Mouse (Mus musculus): ENCODE measurements around the gene Shpk.

The Shpk gene

DNA sequence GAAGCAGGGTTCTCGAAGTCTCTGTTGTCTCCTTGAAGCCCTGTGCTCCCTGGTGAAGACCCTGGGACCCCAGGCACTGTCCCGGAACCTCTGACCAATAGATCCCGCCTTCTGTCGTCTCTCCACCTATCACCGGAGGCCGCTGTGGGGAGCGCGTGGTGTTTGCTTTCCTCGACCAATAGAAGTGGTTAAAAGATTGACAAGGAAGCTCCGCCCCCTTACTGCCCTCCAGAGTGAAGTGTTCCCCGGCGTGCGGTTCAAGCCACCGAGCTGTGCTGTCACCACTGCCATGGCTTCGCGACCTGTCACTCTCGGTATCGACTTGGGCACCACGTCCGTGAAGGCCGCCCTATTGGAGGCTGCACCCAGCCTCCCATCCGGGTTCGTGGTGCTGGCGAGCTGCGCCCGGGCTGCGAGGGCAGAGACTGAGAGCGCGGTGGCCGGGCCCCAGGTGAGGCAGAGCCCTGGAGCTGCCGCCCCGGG, at the start of gene Shpk:
Shpk (plus strand) TSS at position 231 of the 483 bp plus-strand sequence.
- DNase-seq (ENCODE audit: extremely low spot score, low read depth, low spot score), result peak; percentile 80

DNA sequence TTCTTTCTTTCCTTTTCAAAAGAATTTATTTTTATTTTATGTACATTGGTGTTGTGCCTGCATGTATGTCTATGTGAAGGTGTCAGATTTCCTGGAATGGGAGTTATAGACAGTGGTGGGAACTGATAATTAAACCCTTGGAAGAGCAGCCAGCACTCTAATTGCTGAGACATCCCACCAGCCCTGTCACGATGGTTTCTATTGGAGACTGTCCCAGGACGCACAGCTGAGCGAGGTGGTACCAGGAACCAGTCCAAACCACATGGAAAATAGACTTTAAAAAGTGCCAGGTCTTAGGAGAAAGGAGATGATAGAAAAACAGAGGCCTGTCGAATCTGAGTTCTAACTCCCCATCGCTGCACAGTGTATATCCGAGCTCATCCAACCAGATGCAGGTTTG, 44.2 kb upstream of the Shpk start:
- no peak for DNase-seq (ENCODE audit: extremely low spot score, low read depth, low spot score)

DNA sequence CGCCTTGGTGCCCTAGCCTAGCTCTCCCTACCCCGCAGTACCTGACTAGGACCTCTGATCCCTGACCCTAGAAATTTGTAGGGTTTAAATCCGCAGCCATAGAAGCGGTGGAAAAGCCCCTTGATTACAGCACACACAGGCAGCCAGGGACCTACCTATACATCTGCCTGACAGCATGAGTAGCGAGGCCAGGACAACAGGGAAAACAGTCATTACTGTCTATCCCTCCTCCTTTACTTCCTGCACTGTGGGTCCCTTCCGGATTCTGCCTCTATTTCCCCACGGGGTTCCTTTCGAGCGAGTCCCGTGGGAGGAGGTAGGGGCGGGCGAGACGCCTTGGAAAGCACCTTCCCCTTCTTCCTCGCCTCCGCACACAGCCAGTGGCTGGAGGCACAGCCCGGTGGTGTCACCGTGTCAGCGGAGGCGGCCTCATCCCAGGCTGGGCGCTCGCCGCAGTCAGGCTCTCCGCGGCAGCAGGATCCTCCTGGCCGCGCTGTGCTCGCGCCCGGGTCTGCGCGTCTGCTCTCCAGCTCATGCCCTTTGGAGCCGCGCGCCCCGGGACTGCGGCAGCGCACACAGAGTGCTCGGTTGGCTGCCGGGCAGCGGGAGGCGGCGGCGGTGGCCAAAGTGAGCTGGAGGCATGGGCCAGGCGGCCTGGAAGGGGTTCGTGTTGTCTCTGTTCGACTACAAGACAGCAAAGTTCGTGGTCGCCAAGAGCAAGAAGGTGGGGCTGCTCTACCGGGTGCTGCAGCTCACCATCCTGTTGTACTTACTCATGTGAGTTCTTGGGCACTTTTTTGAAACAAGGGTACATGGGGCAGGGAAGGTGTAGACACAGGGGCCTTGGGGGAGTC, 39.1 kb upstream of the Shpk start, which contains the start of gene P2rx5:
P2rx5 (plus strand) TSS at position 465 of the 854 bp plus-strand sequence.
- DNase-seq (ENCODE audit: extremely low spot score, low read depth, low spot score), result no peak

DNA sequence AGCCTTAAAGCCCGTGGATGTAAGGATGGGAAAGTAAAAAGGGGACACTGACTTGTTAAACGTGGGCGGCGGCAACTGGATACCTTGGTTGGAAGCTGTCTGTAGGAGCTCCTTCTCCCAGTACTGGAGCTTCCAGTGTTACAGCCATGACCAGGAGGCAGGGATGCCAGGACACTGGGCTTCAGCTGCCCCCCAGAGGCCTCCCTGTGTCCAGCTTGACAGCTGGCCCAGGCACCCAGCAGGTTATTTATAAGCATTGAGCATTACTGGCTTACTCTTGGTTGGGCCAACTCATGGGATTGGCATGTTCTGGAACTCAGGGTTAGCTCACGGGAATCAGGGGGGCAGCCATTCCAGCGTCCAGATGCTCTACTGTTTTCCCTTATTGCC, 38.5 kb upstream of the Shpk start:
- no peak for DNase-seq (ENCODE audit: extremely low spot score, low read depth, low spot score)

DNA sequence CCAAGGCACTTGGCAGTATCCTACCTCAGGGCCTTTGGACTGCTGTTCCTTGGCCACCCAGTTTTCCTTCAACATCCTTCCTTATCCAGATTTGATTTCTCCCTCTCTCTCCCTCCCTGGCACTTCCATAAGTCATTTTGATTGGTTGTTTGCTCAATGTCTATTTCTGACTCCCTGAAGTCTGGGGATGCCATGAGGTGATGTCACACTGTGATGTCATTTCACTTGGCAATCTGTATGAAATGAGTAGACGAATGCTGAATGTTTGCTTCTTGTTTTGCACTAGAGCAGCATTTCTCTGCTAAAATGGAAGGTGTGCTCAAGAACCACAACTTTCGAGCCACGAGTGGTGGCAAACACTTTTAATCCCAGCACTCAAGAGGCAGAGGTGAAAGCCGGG, 37.6 kb upstream of the Shpk start:
- DNase-seq (ENCODE audit: extremely low spot score, low read depth, low spot score), result no peak

DNA sequence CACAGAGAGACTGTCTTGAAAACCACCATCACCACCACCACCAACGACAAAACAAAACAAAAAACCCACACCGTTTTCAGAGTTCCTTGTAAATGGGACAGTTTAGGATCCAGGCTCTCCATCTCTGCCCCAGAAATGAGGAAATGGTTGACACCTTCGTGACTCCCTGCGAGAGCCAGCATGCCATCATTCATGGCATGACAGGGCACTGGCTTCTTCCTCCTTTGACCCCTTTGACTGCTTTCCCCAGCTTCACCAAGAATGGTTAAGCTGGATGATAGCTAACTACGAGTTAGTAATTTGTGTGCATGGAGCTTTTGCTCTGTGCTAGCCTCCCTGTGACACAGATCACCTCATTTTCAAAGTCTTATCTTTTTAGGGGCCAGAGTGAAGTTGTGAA, 37.0 kb upstream of the Shpk start:
- DNase-seq (ENCODE audit: extremely low spot score, low read depth, low spot score), result no peak

DNA sequence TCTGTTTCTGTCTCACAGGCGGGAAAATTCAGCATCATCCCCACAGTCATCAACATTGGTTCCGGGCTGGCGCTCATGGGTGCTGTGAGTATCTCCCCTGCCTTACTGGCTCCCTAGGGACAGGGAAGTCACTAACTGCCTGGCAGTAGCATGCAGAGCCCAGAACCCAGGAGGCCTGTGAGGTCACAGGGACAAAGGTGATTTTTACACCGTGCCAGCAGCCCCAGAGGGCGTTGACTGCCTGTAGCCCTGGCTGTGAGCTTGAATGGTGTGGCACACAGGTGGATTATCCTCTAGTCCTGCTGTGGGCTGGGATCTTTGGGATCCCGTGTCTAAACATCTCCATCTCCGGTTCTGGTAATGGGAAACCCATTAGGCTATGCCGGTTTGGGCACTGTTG, 31.2 kb upstream of the Shpk start:
- no peak for DNase-seq (ENCODE audit: extremely low spot score, low read depth, low spot score)

DNA sequence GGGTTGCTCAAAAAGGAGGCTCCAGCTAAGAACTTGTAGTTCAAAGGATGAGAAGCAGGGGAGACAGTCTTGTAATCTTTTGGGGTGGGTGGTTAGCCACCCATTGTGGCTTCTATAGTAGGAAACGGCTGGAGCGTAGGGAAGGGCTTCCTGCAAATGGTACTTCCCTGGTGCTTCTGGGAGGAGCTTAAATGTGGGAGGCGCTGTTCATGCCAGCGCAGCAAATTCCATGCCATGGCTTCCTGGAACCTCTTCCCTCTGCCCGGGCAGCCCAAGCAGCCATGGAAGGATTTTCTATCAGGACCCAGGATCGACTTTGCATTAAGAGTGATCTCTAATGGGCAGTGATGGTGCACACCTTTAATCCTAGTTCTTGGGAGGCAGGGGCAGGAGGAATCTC, 30.7 kb upstream of the Shpk start:
- DNase-seq (ENCODE audit: extremely low spot score, low read depth, low spot score), result no peak

DNA sequence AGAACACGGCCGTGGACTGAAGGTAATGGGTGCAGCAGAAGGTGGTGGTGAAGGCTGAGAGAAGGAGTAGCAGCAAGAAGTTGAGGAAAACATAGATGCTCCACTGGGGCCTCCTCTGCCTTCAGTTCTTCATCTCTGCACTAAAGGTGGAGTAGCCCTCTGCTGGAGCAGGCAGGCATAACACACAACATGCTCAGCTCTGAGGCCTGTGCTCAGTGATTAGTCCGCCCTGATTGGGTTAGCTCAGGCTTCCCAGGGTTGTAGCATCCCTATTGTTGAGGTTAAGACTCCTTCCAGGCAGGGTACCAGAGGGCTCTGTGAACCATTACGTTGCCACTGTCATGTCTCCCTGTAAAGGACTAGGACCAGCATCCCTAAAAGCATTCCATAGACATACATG, 30.0 kb upstream of the Shpk start:
- DNase-seq (ENCODE audit: extremely low spot score, low read depth, low spot score), result no peak

DNA sequence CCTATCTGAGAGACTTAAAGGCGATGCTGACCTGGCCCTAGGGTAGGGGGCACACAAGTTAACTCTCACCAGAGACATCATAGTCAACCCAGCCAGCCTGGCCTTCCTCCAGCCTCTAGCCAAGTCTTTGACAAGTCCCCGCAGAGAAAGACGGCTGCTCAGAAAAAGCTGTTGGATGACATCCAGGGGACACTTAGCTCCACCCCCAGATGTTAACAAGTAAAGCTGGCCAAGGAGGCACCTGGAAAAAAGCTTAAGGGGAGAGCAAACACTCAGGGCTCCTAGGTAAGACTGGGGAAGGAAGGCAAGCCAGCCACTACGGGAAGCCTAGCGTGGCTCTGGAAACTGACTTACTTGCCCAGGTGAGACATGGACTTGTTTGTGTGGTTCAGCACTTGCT, 27.1 kb upstream of the Shpk start:
- DNase-seq (ENCODE audit: extremely low spot score, low read depth, low spot score), result no peak

DNA sequence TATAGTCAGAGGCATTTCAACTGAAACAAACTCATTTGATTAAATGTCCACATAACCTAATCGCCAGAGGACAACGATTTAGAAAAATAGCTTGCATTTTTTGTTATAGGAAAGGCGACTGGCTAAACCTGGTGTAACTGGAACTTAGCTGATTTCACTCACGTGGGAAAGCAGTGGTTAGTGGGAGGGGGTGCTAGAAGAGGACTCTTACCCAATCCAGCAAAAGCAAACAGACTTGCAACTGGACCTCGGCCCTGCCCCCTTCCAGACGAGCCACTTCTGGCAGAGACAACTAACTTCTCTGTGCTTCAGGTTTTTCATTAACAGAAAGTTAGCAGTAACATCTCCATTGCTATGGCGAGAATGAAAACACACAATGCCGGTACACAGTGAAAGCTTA, 23.6 kb upstream of the Shpk start:
- no peak for DNase-seq (ENCODE audit: extremely low spot score, low read depth, low spot score)

DNA sequence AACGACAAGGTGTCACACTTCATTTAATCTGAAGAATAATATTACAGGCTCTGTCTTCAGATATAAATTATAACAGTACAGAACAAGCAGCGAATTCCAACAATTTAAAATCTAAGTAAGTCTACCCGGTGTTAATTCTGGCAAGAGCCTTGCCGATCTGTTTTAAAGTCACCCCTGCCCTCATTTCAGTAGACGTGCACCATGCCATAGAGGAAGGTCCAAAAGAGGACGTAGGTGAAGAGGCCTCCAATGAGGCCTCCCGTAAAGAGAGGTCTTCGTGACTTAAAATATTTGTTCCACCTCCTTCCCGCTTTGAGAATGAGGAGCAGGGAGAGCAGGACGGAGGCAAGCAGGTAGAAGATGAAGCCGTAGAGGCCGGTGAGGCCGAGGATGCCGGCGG, 23.1 kb upstream of the Shpk start:
- DNase-seq (ENCODE audit: extremely low spot score, low read depth, low spot score), result no peak

DNA sequence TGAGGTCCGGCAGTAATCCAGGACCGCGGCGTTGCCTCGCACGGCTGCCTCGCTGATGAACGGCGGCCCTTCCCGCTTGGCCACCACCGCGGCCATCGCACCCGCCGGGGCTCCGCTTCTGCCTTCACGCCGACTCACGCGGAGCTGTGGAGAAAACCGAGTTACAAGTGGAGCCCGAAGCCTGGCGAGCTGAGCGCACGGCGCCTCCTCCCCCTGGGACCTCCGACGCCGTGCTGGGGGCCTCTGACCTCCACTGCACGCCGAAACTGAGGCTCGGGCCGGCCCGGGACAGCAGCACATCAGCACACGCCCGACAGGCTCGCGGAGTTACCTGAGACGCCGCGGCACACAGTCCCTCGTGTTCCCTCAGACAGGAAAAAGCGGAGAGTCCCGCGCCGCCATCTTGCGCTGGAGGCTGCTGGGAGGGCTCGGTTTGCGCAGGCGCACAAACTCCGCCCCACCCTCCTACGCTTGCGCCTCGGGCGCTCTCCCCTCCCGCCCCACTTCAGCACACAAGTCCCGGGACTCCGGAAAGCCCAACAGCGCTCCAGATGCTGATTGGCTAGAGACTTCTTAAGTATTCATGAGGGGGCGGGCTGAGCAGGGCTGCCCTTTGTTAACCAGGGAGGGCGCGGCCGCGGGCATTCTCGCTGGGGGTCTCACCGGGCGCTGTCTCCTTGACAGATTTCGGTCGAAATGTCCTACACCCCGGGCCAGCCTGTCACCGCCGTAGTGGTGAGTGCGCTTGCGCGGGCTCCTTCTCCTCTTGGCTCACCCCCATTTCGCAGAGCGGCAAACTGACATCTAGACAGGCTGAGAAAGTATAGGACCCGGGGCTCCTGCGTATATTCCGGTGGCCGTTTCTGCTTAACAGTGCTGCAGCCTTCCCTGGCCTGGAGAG, 22.4 kb upstream of the Shpk start, which contains the start of the genes Emc6 and Tax1bp3:
Emc6 (minus strand) TSS at position 430 of the 901 bp plus-strand sequence.
Tax1bp3 (plus strand) TSS at position 476 of the 901 bp plus-strand sequence.
- peak; percentile 92 for DNase-seq (ENCODE audit: extremely low spot score, low read depth, low spot score)

DNA sequence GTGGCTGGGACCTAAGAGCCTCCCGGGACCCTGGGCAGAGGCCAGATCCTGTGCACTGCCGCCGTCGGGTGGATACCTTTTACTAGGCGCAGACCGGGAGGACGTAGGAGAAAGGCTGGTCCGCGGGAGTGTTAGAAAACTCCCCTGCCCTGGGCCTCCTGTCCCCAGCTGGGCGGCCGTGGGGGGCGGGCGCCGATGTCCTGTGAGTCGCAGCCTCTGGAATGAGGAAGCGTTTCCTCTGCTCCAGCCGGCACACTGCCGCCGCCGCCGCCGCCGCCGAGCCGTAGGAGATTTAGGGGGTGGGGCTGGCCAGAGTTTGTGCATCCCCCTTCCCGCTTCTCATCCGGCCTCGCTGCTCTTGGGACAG, 21.8 kb upstream of the Shpk start:
- DNase-seq (ENCODE audit: extremely low spot score, low read depth, low spot score), result no peak

DNA sequence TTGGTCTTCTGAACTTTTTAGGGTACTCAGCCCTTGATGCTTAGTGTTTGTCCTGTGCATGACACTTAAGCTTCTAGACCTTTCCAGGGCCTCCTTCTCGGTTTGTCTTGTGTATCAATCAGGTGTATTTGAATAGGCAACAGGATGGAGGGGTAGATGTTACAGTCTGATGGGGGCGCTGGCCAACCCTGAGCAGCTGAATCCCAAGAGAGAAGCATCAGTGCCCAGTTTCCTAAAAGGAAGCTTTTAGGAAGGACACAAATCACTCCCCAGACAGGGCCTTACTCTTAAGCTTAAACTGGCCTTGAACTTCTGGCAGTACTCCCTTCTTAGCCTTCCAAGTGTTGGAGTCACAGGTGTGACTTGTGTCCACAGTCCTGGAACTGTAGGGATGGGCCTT, 21.4 kb upstream of the Shpk start:
- DNase-seq (ENCODE audit: extremely low spot score, low read depth, low spot score), result no peak

DNA sequence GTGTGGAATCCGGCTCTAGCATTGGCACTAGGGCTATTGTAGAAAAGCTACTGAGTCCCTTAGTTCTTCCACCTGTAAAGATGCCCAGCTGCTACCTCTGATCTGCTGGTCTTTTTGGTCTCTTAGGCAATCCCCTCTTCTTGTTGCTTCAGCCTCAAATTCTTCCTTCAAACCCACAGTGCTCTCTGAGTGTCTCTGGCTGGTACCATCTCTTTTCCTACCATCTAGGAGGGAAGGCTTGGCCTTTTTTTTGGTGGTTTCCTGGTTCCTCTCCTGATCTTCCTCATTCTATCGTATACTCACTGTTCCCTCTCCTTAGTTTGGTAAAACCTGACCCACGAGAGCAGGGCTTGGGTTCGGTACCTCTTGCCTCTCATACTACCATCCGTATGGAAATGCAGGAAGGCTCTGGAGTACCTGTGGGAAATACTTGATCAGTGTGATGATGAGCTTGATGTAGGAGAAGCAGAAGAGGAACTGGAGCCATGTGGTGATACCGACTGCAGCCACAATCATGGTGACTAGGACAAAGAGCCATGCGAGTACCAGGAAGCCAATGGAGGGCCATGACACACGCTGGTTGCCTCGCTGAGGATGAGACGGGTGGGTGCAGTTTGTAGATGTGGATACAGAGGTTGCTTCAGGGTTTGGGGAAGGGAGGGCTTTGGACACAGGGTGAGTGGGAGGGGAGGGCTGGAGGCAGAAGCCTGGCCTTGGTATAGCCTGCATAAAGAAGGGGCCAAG, 13.2 kb upstream of the Shpk start:
- no peak for DNase-seq (ENCODE audit: extremely low spot score, low read depth, low spot score)

DNA sequence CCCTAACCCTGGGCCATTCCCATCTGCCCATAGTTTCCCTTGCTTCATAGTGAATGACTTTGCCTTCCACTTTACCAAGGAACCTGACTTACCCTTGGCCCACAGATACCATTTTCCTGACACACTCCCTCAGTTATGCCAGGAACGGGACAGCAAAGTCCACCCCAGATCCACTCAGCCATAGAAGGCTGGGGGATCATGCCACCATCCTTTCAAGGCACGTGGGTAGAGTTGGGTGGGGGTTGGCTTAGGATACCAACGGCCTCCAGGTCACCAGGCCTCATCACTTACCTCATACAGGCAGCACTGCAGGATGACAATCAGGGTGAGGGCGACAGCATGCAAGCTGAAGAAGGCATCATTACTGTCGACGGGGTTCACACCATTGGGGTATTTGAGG, 12.0 kb upstream of the Shpk start:
- no peak for DNase-seq (ENCODE audit: extremely low spot score, low read depth, low spot score)

DNA sequence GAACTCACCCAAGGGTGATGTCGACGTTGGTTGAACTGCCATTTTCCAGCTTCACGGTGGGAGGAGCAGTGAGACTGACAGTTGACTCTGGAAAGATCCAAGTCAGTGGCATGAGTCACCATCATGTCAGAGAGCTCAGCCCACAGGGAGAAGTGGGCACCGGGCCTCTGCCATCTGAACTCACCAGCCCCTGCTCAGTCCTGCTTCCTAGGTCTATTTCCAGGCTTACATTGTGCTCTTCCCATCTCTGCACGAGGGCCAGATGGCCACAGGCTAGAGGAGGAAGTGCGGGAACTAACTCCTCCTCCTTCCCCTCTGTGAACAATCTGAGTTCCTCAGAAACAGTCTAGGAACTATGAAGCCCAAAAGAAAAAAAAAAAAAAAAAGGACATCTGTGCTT, 6.2 kb upstream of the Shpk start:
- no peak for DNase-seq (ENCODE audit: extremely low spot score, low read depth, low spot score)

DNA sequence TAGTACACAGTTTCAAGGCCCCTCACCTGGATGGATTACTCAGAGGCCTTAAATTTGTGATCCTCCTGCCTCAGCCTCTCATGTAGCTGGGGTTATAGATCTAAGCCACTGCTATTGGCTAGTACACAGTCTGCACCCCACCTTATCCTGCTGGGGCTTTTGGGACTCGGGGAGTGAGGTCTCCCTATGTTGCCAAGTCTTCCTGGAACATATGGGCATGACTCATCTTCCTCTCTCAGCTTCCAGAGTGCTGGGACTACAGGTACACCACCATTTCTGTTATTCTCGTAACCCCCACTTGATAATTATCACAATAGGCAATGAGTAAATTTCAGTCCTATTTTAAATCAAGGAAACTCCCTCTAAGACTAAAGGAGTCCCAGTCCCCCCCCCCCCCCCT, 4.8 kb upstream of the Shpk start:
- no peak for DNase-seq (ENCODE audit: extremely low spot score, low read depth, low spot score)

DNA sequence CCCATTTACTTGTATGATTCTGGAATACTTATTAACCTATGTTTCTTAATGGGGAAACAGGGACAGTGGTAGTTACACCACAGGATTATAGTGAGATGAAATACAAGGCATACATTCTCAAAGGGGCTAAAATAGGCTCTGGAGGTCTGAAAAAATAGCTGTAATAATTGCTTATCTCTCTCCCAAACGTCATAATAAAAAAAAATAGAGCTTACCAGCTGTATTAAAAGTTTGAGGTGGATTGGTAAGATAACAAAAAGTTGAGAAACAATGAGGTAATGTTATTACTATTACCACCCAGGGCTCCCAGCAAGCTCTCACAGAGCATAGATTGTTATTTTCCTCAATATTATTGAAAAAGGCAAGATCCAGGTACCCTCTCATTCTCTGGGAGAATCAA, 1.1 kb upstream of the Shpk start:
- DNase-seq (ENCODE audit: extremely low spot score, low read depth, low spot score), result no peak

DNA sequence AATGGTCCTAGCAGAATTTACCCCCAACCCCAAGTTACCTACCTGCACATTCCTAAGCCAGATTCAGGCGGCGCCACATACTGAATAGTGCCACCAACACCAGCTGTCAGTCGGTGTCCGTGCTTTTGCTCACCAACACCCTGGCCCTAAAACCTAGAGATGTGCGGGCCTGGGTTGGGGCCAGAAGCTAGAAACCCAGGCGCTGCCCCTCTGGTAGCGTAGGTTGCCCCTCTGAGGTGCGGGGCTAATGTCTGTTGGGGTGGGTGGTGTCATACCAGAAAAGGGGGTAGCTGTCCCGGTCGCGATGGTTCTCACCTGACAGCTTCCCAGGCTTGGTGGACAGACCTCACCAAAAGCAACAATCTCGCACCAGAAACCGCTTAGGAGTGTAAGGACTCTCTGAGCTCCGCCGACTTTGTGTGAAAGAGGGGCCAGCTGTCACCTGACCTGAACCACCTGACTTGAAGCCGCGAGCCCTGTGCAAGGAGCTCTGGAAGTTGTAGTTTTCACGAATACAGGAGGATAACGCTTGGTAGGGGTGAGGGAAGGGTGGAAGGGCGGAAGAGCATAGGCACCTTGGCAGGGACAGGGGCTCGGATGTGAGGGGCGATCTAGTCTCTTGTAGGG, 544 bp upstream of the Shpk start, which contains the start of gene Ctns:
Ctns (minus strand) TSS at position 440 of the 627 bp plus-strand sequence.
- peak; percentile 73 for DNase-seq (ENCODE audit: extremely low spot score, low read depth, low spot score)
